Mouse (Mus musculus) layer of hippocampus, adult 9-10 months (tissue): ENCODE data around the gene Nfyb.

Experiments
- DNase-seq: peaks from one replicate; pipeline ENCODE4 v3.0.0; 2022; ENCODE audit warnings: low spot score

The Nfyb gene

GRCm38 (mm10) chr10:82763840-82764631 lies at the start of gene Nfyb:
Gene Nfyb (minus strand): TSS chr10:82764144.
- DNase-seq: peak; percentile 91

- no peak for DNase-seq
Observed at GRCm38 (mm10) chr10:82811855-82812431, 48.0 kb upstream of the Nfyb start.

GRCm38 (mm10) chr10:82809352-82809751 lies 45.4 kb upstream of the Nfyb start:
- DNase-seq: no peak

- DNase-seq: no peak
Observed at GRCm38 (mm10) chr10:82808891-82809290, 44.9 kb upstream of the Nfyb start.

GRCm38 (mm10) chr10:82808155-82808554 lies 44.2 kb upstream of the Nfyb start:
- DNase-seq: no peak

GRCm38 (mm10) chr10:82807238-82807637 lies 43.3 kb upstream of the Nfyb start:
- DNase-seq: no peak

- DNase-seq: no peak
Observed at GRCm38 (mm10) chr10:82806414-82806813, 42.5 kb upstream of the Nfyb start.

GRCm38 (mm10) chr10:82805111-82805510 lies 41.2 kb upstream of the Nfyb start:
- no peak for DNase-seq

GRCm38 (mm10) chr10:82804396-82804795 lies 40.5 kb upstream of the Nfyb start:
- DNase-seq: no peak

GRCm38 (mm10) chr10:82800094-82800493 lies 36.1 kb upstream of the Nfyb start:
- no peak for DNase-seq

GRCm38 (mm10) chr10:82798312-82798933 lies 34.5 kb upstream of the Nfyb start:
- no peak for DNase-seq

GRCm38 (mm10) chr10:82797119-82797491 lies 33.2 kb upstream of the Nfyb start:
- DNase-seq: no peak

GRCm38 (mm10) chr10:82796471-82797118 lies 32.7 kb upstream of the Nfyb start:
- peak; percentile 15 for DNase-seq

GRCm38 (mm10) chr10:82795767-82796166 lies 31.8 kb upstream of the Nfyb start:
- DNase-seq: no peak

GRCm38 (mm10) chr10:82795071-82795731 lies 31.3 kb upstream of the Nfyb start:
- DNase-seq: peak; percentile 55

- no peak for DNase-seq
Observed at GRCm38 (mm10) chr10:82792311-82792710, 28.4 kb upstream of the Nfyb start.

GRCm38 (mm10) chr10:82791713-82792112 lies 27.8 kb upstream of the Nfyb start:
- DNase-seq: no peak

- no peak for DNase-seq
Observed at GRCm38 (mm10) chr10:82790504-82790903, 26.6 kb upstream of the Nfyb start.

GRCm38 (mm10) chr10:82789181-82789580 lies 25.2 kb upstream of the Nfyb start:
- DNase-seq: no peak

GRCm38 (mm10) chr10:82782472-82782871 lies 18.5 kb upstream of the Nfyb start:
- DNase-seq: no peak

- DNase-seq: no peak
Observed at GRCm38 (mm10) chr10:82780816-82781215, 16.9 kb upstream of the Nfyb start.

- DNase-seq: no peak
Observed at GRCm38 (mm10) chr10:82780322-82780721, 16.4 kb upstream of the Nfyb start.
